Mouse (Mus musculus): ENCODE measurements at regions not wholly inside any gene's neighbourhood (a gene's known extent, or its start where the extent isn't known, plus 50 kb on each side); places are given as distances from the start of the nearest gene placed in this dataset.

- peak; percentile 40 for DNase-seq
Measured at GRCm38 (mm10) chr3:133876439-133877072, 331.6 kb upstream of the Tet2 start.

DNA sequence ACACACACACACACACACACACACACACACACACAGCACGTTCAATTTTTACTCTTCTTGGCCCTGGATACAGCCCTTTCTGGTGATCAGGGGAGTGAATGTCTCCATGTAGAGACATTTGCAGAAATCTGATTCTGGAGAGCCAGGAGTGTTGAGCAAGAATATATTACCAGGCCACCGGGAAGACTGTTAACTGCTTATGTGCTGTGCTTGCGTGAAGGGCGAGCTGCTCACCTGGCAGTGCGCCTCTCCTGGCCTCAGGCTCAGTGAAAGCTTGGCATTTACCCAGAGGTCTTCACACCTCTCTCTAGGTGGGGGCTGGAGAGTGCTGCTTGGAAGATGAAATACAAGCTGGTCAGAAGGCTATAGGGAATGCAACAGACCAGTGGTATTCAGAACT, 332.4 kb upstream of the Tet2 start:
- no peak for DNase-seq

DNA sequence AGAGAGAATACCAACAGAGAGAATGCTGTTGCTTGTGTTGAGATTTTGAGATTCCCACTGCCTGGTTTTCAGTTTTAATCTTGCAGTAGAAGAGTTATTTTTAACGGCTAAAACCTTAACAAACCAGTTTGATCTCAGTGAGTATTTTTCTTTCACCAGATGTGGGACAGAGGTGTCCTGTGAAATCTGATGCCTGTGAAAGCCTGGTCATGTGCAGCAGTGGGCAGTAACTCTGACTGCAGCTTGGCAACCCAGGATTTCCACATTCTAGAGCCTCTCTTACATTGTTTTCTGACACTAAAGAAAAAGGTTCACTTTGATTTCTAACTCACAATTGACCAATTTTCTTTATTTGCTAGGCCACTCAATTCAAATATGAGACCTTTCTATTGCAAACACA, 335.7 kb upstream of the Tet2 start:
- no peak for DNase-seq

DNA sequence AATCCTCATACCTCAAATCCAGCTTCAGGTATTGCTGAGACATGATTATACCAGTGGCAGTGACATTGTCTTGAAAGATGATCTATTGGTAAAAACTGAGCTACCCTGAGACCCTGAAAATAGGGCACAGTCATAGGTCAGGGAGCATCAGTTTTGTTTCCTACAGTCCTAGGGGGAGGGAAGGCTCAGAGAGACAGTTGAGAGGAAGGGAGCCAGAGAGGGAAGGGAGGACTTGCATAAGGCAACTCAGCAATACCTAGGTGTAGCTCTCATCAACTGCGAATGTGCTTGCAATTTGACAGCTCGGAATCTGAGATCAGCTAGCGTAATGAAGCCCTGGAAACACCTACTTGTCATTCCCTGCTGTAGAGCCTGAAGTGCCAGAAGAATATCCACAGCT, 334.4 kb upstream of the Cxxc4 start:
- no peak for DNase-seq

DNA sequence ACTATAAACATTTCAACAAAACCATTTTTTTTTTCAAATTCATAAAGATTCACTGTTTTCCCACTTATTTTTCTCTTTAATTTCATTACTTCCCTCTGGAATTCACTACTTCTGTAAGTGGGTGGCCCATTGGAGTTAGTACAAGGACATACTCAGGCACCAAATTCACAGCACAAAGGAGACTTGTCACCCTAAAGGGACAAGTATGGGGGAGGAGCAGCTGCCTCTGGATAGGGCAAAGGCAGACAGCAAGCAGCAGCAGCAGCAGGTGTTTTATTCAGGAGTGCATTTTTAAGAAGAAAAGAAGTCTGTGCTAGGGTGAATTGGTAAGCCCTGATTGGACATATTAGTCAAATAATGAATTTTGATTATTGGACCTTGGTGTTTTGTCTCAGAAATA, 314.1 kb upstream of the Cxxc4 start:
- no peak for DNase-seq

- no peak for DNase-seq
Measured at GRCm38 (mm10) chr3:133965322-133965721, 271.0 kb upstream of the Cxxc4 start.

- DNase-seq = no peak
Measured at GRCm38 (mm10) chr3:133968176-133968575, 268.1 kb upstream of the Cxxc4 start.

DNA sequence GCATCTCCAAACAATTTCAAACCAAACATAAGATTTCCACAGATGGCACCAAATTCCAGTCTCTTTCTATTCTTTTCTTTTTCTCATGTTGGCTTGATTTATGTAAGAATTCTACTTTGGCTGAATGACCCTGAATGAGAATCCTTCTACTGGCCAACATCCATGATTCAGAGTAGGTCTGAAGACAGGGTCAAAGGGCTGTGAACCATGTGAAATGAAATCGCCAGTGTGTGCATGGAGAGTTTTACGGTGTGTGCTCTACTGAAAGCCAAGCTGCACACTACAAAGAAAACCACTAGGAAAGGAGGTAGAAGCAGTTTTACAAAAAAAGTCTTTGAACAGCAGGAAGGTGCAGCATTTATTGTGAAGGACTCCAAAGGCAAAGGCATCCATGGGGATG, 263.5 kb upstream of the Cxxc4 start:
- DNase-seq = no peak

- no peak for DNase-seq
Measured at GRCm38 (mm10) chr3:133987681-133988080, 248.6 kb upstream of the Cxxc4 start.

DNA sequence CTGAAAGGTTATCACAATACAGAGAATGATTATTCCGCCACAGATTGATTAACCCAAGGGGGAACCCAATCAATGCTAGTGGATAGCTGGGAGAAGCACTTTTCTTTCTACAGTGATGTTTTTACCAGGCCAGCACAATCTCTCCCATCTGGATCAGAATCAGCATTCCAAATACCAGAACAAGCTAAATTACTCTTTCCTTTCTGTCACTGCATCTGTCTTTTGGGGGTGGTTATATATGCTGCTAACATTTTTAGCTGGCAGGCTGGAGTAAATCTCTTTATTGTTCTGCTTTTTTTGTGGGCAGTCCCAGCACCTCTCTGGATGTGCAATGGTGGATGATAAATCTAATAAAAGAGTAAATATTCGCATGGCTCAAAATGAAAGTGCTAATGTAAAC, 242.3 kb upstream of the Cxxc4 start:
- DNase-seq = no peak

- DNase-seq = no peak
Measured at GRCm38 (mm10) chr3:133999965-134000364, 236.3 kb upstream of the Cxxc4 start.

DNA sequence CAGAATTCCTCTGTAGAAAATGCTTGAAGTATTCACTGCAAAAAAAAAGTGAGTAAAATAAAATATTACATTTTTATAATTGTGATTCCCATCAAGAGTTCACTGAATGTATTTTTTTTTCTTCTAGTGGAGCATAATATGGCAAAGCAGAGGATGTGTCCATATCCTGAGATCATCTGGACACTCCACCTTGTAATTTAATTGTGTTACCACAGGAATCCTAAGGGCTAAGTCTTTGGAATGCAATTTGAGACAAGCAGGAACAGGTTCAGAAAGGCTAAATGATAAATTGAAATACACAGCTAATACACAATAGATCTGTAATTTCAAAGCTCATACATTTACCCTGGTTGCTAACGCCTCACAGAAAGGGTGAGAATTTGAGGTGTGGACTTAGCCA, 235.7 kb upstream of the Cxxc4 start:
- no peak for DNase-seq

DNA sequence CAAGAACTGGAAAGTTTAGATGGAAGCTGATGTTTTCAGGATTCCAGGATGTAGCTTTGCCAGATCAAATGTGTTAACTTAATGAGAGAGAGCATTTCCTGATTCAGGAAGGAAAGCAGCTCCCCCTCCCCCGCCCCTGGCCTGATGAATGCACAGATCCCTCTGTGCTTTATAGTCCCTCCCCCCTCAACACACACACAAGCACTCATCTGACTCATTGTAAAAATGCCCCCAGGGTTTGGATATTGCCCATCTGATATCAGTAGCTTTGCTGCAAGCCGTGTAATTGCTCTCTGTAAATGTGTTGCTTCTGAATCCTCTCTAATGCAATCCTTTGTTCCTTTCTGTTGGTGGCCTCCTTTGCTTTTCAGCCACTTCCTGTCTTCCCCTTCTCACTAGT, 221.5 kb upstream of the Cxxc4 start:
- DNase-seq = no peak

GRCm38 (mm10) chr3:134015412-134015811, 220.9 kb upstream of the Cxxc4 start:
- DNase-seq = no peak

GRCm38 (mm10) chr3:134033862-134034261, 202.4 kb upstream of the Cxxc4 start:
- DNase-seq = no peak

DNA sequence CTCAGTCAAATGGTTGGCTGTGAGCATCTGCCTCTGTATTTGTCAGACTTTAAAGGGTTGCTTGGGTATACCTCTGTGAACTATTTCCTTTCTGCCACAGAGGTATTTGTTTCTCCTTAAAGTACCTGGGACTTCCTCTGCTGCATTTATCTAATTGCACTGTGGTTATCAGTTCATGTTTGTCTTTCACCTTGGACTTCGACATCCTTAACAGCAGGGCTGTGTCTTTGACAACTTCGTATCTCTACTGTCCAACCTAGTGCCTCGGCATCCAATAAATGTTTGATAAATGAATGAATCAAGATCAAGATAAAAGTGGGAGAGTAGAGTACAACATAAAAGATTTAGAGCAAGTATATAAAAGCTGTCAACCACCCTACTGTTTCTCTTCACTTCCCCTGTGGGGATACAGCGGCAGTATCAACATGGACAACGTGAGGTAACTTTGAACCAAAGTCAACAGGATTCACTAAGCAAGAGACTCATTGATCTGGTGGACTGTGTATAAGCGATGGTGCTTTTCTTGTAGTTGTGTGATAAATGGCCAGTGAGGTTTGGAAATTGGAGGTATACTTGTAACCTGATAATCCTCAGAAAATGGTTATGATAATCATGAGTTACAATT, 199.9 kb upstream of the Cxxc4 start:
- no peak for DNase-seq

DNA sequence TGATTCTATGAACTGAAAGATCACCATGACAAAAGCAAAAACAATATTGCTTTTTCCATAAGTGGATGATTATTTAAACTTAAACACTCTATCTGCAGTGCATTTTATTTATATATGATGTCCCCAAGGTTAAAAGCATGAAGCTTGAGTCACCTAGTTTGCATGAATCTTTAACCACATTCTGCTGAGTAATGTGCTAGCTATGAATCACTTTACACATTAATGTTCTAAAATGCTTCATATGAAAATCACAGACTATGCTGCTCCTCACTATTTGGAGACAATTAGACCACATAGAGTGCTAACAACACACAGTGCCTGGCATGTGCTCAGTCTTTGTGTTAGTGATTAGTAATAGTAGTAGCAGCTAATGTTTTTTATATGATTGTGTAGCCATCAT, 185.6 kb upstream of the Cxxc4 start:
- DNase-seq = no peak

DNA sequence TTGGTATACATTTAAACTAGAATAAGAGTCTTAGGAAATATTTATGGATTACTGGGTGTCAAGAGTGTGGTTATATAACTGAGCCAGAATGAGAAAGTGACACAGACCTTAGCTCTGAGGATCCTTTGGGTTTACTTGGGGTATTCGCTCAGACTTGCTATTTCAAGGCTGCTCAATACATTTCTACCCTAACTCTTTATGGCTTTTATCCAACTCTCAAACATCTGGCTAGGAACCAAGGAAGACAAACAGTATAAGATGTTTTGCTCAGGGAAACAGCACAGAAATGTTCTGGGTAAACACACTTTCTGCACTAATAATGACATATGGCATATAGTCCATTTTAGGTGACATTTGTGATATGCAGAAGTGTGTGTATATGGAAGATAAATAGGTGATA, 153.8 kb upstream of the Cxxc4 start:
- DNase-seq = no peak

- DNase-seq = no peak
Measured at GRCm38 (mm10) chr3:134099471-134100125, 136.7 kb upstream of the Cxxc4 start.

DNA sequence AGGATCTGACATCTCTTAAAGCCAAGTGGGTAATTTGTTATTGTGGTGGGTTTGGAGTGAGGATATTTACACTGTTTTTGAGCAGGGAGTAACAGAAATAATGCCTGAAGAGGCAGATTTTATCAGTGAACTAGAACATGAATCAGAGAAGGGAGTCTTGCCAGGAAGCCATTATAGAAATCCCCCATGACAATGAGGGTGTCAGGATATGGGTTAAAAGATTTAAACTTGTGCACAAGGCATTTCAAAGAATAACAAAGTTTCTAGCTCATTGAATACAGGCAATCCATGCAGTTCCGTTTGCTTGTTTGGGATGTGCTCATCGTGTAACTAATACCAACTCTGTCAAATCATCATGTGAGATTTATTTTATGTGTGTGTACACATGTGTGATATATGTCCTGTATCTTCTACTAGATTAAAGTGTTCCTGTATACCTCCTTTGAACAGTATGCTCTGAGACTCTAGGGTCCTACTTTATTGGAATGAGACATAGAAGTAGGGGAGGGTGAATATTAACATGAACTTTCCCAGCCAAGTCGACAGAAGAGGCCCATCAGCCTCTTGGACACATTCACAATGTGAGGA, 134.0 kb upstream of the Cxxc4 start:
- no peak for DNase-seq

DNA sequence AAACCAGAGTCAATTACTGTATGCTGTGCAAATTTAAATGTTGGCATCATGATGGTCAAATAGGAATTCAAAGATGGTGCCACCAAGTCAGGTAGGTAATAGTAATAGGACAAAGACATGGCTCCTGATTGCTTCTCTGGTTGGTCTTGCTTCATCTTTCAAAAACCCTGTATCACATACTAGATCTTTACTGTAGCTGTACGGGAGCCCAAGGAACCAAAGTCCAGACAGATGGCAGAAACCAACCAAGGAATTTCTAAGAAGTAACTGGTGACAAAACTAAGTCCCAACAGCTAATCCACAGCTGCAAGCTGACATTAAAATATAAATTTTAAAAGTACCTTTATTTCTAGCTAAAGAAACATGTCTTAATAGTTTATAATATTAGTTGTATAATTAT, 131.7 kb upstream of the Cxxc4 start:
- DNase-seq = no peak

GRCm38 (mm10) chr3:134105112-134105511, 131.2 kb upstream of the Cxxc4 start:
- DNase-seq = no peak

DNA sequence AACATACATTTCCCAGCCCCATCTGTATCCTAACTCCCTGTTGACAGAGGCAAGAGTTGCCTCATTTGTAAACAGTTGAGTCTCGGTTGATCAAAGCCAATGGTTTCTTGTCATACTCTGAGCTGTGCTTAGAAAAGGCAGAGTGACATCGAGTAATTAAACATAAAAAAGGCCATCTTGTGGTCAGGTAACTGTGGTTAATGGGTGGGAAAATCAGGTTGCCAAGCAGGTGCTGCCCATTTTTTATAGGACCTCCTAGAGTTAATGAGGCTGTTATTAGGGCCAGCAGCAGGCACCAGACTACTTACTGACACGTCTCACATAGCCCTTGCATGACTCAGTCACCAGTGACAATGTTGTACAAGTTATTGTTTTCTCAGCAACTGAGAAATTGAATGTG, 130.7 kb upstream of the Cxxc4 start:
- no peak for DNase-seq

GRCm38 (mm10) chr3:134114501-134114900, 121.8 kb upstream of the Cxxc4 start:
- no peak for DNase-seq
